Mouse (Mus musculus) embryonic facial prominence, embryonic 13.5 days (tissue): Measurements from ENCODE around the gene Mia. TPM values are rescaled to one million over a fixed set of nuclear protein-coding genes. Genes with fewer than 3 reads are reported as not detected.

ENCODE experiments used
- ATAC-seq: fragments of 200-750 bp; cut with Nextera tagmentation; 2 replicates; pipeline ENCODE4 v1.8.0; 2017; ENCODE audit warnings: low read depth; ENCODE audit not compliant: insufficient number of reproducible peaks, insufficient read depth, low FRiP score, low TSS enrichment
- H3K27ac ChIP-seq: fragments of 300-500 bp; sonication (generic); 2 replicates; pipeline ENCODE4 v1.5.1; 2015; ENCODE audit warnings: moderate library complexity, mild to moderate bottlenecking, inconsistent platforms
- H3K27me3 ChIP-seq: fragments of 300-500 bp; sonication (generic); 2 replicates; pipeline ENCODE4 v1.6.1; 2015; ENCODE audit warnings: mild to moderate bottlenecking, inconsistent platforms
- H3K36me3 ChIP-seq: fragments of 300-500 bp; sonication (generic); 2 replicates; pipeline ENCODE4 v1.6.1; 2015; ENCODE audit warnings: mild to moderate bottlenecking, inconsistent platforms
- H3K4me1 ChIP-seq: fragments of 300-500 bp; sonication (generic); 2 replicates; pipeline ENCODE4 v1.6.1; 2015; ENCODE audit warnings: inconsistent platforms
- H3K4me2 ChIP-seq: fragments of 300-500 bp; sonication (generic); 2 replicates; pipeline ENCODE4 v1.6.1; 2015; ENCODE audit warnings: moderate library complexity, mild to moderate bottlenecking, inconsistent platforms
- H3K4me3 ChIP-seq: fragments of 300-500 bp; sonication (generic); 2 replicates; pipeline ENCODE4 v1.5.1; 2015; ENCODE audit warnings: mild to moderate bottlenecking, inconsistent platforms
- H3K9ac ChIP-seq: fragments of 300-500 bp; sonication (generic); 2 replicates; pipeline ENCODE4 v1.6.1; 2015; ENCODE audit warnings: mild to moderate bottlenecking, inconsistent platforms
- H3K9me3 ChIP-seq: fragments of 300-500 bp; sonication (generic); 2 replicates; pipeline ENCODE4 v1.6.1; 2016; ENCODE audit warnings: inconsistent platforms
- WGBS: fragments of 180-500 bp; shearing (Covaris S2); methylation state at CpG from one replicate; pipeline ENCODE4 v1.1.7; 2015; ENCODE audit warnings: mixed read lengths; 5-methylcytosine and 5-hydroxymethylcytosine counted together
- polyA plus RNA-seq: library from polyadenylated mRNA; unstranded; fragments of >200 nt; fragmentation: Nextera tagmentation; extraction: Ambion mirVana; gene quantifications from 2 replicates; pipeline ENCODE4 v1.2.1, GENCODE M21; 2015

Mia gene
- polyA plus RNA-seq: 60.5 and 96.6 TPM in 2 replicates

DNA sequence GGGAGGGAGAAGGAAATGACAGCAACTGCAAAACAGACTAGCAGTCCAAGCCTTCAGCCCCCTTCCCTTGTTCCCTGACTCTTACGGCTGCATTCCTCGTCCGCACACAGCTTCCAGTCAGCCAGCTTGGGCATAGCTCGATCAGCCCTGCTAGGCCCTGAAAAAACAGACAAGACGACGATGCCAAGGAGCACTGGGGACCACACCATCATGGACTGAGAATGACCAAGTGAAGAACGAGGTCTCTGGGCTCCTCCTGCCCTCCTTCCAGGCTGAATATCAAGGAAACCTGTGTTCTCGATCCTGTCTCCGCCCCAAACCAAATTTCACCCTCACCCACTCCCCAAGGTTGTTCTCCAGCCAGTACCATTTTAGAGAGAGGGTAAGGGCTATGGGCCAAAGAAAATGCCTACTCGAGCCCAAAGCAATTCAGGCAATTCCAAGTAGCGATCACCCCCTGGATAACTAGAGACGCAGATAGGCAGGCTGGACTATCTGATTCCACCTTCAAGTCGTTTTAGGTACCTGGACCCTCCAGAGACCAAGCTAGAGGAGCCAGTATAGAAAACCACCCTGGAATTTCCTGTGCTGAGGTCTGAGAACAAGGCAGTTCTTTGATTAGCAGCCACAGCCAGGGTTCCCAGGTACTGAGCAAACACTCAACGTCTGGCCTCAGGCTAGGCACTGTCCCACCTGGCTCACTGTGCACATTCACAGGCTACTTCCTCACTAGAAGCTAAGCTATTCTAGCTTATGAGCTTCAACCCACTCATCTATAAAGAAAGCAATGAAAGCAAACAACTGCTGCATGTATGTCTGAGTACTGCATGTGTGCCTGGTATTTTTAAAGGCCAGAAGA, at the start of gene Mia, which contains the start of gene Gm21983:
Mia (minus strand) TSS at position 321 of the 859 bp plus-strand sequence.
Gm21983 (minus strand) TSS at position 250 of the 859 bp plus-strand sequence.
- Histone ChIP-seq H3K4me2 (peak within 1 kb of the TSS; percentile 61), H3K4me1 (peaks cover 7% of the 10 kb centered on the region; the same call in 1 of the 2 replicates), H3K9ac (peak within 1 kb of the TSS; percentile 60), H3K27ac (peak within 1 kb of the TSS; percentile 86), H3K36me3 (peaks cover 29% of the 10 kb centered on the region), H3K27me3 (no peaks in the 10 kb centered on the region), H3K4me3 (peak within 1 kb of the TSS; percentile 70), H3K9me3 (no peaks in the 10 kb centered on the region)
- no peak for ATAC-seq
- WGBS: 61% methylated on average over 14 of the region's 14 CpGs

DNA sequence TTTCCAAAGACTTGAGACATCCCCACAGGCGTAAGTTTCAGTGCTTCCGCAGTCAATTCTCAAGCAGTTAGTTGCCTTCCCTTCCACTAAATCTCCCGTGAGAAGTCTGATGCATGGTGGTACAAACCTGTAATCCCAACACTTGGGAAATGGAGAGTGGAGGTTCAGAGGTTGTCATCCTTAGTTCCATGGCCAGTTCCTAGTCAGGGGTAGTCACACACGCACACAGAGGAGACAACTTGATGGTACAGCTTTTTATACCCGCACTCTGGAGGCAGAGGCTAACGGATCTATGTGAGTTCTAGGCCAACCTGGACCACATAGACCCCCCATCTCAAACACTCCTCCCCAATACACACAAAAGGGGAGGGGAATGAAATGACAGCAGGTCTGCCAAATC, 47.9 kb upstream of the Mia start:
- no peaks in the 10 kb centered on the region for H3K9me3 ChIP-seq
- peaks cover 51% of the 10 kb centered on the region for H3K4me1 ChIP-seq
- WGBS: 17% methylated on average over 6 of the region's 6 CpGs
- H3K27ac ChIP-seq: peak overlapping the region; percentile 92
- H3K4me3 ChIP-seq: peak overlapping the region; percentile 94
- no peak for ATAC-seq
- H3K9ac ChIP-seq: peak overlapping the region; percentile 92
- H3K36me3 ChIP-seq: peaks cover 4% of the 10 kb centered on the region; the same call in 1 of the 2 replicates
- peak overlapping the region; percentile 88 for H3K4me2 ChIP-seq
- H3K27me3 ChIP-seq: no peaks in the 10 kb centered on the region

DNA sequence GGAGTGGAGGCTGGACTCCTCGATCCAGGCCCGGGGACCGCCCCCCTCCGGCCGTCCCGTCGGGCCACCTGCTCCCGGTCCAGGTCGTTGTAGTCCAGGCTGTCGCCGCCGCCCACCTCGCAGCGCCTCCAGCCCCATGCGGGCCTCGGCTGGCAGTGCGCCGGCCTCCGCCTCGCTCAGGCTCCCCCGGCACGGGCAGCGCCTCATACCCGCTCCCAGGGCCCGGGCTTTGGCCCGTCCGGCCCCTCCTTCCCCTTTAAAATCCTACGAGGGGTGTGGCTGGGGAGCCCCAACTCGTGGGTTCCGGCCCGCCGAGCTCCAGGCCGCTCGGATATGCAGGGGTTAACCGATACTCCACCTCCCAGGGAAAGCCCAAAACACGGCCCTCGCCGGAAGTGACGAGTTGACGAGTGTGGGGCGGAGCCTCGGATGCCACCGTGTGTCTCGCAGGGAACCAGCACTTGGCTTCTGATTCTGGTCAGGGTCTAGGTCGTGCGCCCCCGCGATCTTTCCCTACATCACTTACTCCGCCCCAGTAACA, 47.4 kb upstream of the Mia start, which contains the start of gene Itpkc:
Itpkc (minus strand) TSS at position 381 of the 541 bp plus-strand sequence.
- peak within 1 kb of the TSS; percentile 92 for H3K27ac ChIP-seq
- H3K4me2 ChIP-seq: peak within 1 kb of the TSS; percentile 88
- H3K4me1 ChIP-seq: peaks cover 49% of the 10 kb centered on the region
- no peaks in the 10 kb centered on the region for H3K27me3 ChIP-seq
- H3K4me3 ChIP-seq: peak within 1 kb of the TSS; percentile 94
- peak; percentile 72 for ATAC-seq
- under 1% methylated on average over 47 of the region's 49 CpGs for WGBS
- peaks cover 4% of the 10 kb centered on the region; the same call in 1 of the 2 replicates for H3K36me3 ChIP-seq
- H3K9ac ChIP-seq: peak within 1 kb of the TSS; percentile 92
- no peaks in the 10 kb centered on the region for H3K9me3 ChIP-seq

DNA sequence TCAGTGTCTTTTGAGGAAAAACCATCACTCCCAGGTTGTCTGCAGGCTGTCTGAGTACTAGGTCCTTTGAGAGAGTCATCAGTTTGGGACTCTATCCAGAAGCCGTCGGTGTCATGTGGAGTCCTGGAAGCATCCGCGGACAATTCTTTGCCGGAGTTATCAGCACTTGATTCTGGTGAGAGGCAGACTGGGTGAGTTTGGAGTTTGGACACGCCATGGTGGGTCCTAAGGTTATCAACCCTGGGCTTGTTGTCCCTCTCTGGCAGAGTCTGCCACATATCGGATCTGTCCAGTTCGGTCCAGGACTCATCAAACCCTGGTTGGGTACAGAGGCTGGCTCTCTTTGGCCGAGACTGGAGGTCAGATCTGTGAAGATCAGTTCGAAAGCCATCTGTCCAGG, 46.7 kb upstream of the Mia start:
- H3K36me3 ChIP-seq: peaks cover 6% of the 10 kb centered on the region
- H3K27ac ChIP-seq: peak overlapping the region; percentile 92

DNA sequence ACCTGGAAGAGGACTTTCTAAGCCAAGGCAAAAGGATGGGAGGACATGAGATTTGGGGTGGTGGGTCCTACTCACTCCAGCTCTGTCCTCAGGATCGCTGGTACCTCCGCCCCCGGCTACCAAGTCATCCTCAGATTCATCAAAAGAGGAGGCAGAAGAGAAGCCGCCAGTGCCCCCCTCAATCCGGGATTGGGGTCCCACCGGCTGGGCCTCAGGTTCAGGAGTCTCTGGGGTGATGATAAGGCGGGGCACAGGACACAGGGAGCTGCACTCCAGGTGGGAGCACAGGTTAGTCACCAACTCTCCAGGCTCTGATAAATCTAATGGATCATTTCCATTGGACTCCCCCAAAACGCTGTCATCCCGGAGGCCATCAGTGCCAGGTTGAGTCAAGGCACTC, 46.3 kb upstream of the Mia start:
- Histone ChIP-seq H3K4me2 (peak overlapping the region; percentile 88), H3K27me3 (no peaks in the 10 kb centered on the region), H3K9ac (peak overlapping the region; percentile 92), H3K4me3 (peak overlapping the region; percentile 94), H3K36me3 (peaks cover 10% of the 10 kb centered on the region), H3K4me1 (peaks cover 47% of the 10 kb centered on the region), H3K27ac (no peak overlapping the region), H3K9me3 (no peaks in the 10 kb centered on the region)
- no peak for ATAC-seq
- WGBS: 29% methylated on average over 9 of the region's 9 CpGs

More for the DNA sequence above, 46.7 kb upstream of the Mia start:
- H3K27me3 ChIP-seq: no peaks in the 10 kb centered on the region
- H3K4me1 ChIP-seq: peaks cover 47% of the 10 kb centered on the region
- H3K9ac ChIP-seq: peak overlapping the region; percentile 92
- no peak for ATAC-seq
- 3% methylated on average over 10 of the region's 10 CpGs for whole genome bisulfite sequencing
- H3K4me3 ChIP-seq: peak overlapping the region; percentile 94
- H3K9me3 ChIP-seq: no peaks in the 10 kb centered on the region
- peak overlapping the region; percentile 88 for H3K4me2 ChIP-seq

DNA sequence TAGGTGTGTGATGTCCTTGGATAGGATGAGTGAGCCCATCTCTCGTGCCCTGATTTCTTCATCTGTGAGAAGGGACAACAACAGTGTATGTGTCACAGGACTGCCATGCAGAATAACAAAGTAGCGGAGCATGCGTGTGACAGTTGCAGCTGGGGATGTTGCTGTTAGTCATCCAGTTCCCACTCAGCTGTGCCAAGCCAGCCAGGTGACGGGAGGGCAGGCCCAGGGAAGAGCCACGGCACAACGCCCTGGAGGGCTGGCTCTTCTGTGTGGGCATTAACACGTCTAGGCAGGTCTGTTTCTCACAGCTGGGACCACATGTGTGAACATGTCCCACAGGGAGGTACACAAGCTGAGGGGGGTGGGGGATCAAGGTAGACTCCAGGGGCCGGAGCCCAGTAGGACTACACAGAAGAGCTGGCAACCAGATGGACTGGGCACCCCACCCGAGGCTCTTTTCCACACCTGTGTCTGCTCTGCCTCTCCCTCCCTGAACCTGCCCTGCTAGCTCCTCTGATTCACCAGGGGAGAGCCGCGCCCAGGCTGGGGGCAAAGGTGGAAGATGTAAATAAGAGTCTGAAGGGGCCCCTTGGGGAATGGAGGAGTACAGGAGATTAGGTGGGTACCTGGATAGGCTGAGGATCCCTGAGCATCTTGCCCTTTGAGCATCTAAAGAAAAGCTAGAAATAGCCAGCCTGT, 44.1 kb upstream of the Mia start:
- Histone ChIP-seq H3K27me3 (no peaks in the 10 kb centered on the region), H3K36me3 (peaks cover 22% of the 10 kb centered on the region), H3K9ac (peak overlapping the region; percentile 53), H3K9me3 (no peaks in the 10 kb centered on the region), H3K4me2 (peak overlapping the region; percentile 88), H3K4me3 (peak overlapping the region; percentile 94), H3K27ac (peak overlapping the region; percentile 44; the same call in 1 of the 2 replicates), H3K4me1 (peaks cover 47% of the 10 kb centered on the region)
- no peak for ATAC-seq
- 63% methylated on average over 11 of the region's 11 CpGs for WGBS

DNA sequence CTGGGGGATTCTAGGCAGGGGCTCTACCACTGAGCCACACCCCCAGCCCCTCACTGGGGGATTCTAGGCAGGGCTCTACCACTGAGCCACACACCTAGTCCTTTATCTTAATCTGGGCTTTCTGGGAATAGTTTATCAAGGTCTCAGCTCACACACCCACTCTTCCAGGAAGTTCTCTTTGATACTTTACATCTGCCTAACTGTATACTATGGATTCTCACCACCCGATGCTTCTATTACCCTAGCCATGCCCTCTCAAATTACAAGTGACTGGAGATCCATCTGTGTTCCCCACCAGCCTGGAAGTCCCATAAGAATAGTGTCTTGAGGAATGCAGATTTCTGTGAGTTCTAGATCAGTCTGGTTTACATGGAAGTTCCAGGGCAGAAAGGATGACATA, 41.6 kb upstream of the Mia start:
- Histone ChIP-seq H3K27me3 (no peaks in the 10 kb centered on the region), H3K9ac (no peak overlapping the region), H3K36me3 (peaks cover 43% of the 10 kb centered on the region), H3K9me3 (no peaks in the 10 kb centered on the region), H3K27ac (no peak overlapping the region), H3K4me3 (no peak overlapping the region), H3K4me2 (no peak overlapping the region), H3K4me1 (peaks cover 39% of the 10 kb centered on the region)
- ATAC-seq: no peak
- 53% methylated on average over 1 of the region's 1 CpGs for WGBS

DNA sequence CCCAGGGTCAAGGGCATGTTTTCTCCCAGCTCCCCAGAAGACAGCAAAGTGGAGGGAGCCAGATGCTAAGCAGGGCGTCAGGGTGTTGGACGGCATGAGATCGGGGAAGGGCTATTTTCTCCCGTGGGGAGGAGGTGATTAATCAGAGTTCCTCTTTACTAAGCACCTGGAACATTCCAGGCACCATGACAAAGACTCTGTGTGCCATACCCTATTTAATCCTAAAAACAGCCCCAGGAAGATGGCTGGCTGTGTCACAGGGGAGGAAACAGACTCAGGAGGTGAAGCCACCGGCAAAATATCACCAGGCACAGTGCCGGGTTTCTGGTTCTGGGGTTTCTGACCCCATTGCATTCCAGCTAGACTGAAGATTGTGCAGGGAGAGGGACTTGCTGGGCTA, 41.0 kb upstream of the Mia start:
- Histone ChIP-seq H3K36me3 (peaks cover 48% of the 10 kb centered on the region), H3K4me1 (peaks cover 33% of the 10 kb centered on the region), H3K9me3 (no peaks in the 10 kb centered on the region), H3K4me3 (no peak overlapping the region), H3K27ac (no peak overlapping the region), H3K4me2 (no peak overlapping the region), H3K27me3 (no peaks in the 10 kb centered on the region), H3K9ac (peak overlapping the region; percentile 22; the same call in 1 of the 2 replicates)
- WGBS: 81% methylated on average over 6 of the region's 6 CpGs
- no peak for ATAC-seq

DNA sequence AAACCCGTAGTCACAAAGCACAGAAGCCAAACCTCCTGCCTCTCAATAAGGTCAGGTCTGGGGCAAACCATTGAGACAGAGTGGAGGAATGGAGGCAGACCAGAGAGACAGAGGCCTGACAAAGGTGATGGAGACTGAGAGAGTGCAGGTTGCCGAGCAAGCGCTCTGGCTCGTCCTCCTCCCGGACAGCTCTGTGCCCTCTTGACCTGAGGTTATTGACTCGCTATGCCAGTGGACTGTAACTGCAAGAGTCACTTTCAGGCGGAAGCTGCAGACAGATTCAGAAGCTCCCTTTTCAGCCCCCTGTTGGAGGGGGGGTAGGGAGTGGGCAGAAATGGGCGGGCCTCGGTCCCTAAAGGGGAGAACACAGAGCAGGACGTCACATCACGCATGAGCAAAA, 39.0 kb upstream of the Mia start:
- ATAC-seq: no peak
- Histone ChIP-seq H3K4me1 (peaks cover 13% of the 10 kb centered on the region), H3K4me2 (no peak overlapping the region), H3K4me3 (no peak overlapping the region), H3K36me3 (peaks cover 63% of the 10 kb centered on the region), H3K9ac (no peak overlapping the region), H3K9me3 (no peaks in the 10 kb centered on the region), H3K27ac (no peak overlapping the region), H3K27me3 (no peaks in the 10 kb centered on the region)
- WGBS: 80% methylated on average over 11 of the region's 11 CpGs

DNA sequence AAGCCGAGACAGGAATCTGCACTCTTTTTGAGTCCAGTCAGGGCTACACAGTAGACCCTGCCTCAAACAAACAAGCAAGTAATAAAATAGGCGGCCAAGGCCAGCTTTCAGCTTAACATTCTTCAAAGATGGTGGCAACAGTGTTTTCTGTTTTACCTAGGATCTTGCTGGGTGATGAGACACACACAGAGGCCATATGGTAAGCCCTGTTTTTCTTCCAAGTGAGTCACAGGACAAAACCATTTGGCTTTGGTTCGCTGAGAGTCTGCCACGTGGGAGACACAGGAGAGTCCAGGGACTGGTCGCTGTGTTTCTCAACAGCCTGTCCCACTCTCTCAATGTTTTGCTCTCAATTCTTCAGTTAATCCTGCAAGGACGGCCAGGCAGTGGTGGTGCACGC, 37.6 kb upstream of the Mia start:
- 87% methylated on average over 7 of the region's 7 CpGs for WGBS
- no peak overlapping the region for H3K4me3 ChIP-seq
- peaks cover 71% of the 10 kb centered on the region for H3K36me3 ChIP-seq
- no peaks in the 10 kb centered on the region; the same call in 1 of the 2 replicates for H3K4me1 ChIP-seq
- no peak overlapping the region for H3K4me2 ChIP-seq
- no peak overlapping the region for H3K27ac ChIP-seq
- H3K27me3 ChIP-seq: no peaks in the 10 kb centered on the region
- no peaks in the 10 kb centered on the region for H3K9me3 ChIP-seq
- no peak for ATAC-seq
- H3K9ac ChIP-seq: no peak overlapping the region

DNA sequence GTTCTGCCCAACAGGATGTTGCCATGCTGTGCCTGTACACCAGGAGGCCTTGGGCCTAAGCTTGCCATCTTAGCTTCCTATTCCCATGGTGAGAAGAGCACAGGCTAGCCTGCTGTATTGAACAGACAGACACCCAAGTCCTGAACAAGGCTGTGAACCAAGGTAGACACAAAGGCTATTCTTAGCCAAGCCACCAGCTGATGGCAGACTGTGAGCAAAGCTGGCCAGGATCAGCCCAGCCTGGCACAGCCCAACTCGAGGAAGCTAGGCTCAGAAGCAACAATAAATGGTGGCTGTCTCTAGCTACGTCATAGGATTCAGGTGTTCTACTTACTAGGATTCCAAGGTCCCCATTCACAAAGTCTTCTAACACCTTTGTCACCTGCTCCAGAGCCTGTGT, 31.7 kb upstream of the Mia start:
- Histone ChIP-seq H3K4me3 (no peak overlapping the region), H3K4me2 (no peak overlapping the region), H3K9ac (no peak overlapping the region), H3K27ac (no peak overlapping the region), H3K27me3 (no peaks in the 10 kb centered on the region), H3K36me3 (peaks cover 92% of the 10 kb centered on the region), H3K4me1 (no peaks in the 10 kb centered on the region), H3K9me3 (no peaks in the 10 kb centered on the region)
- 79% methylated on average over 2 of the region's 2 CpGs for WGBS
- ATAC-seq: no peak
